Mouse (Mus musculus): ENCODE measurements around the gene Tbccd1.

DNA sequence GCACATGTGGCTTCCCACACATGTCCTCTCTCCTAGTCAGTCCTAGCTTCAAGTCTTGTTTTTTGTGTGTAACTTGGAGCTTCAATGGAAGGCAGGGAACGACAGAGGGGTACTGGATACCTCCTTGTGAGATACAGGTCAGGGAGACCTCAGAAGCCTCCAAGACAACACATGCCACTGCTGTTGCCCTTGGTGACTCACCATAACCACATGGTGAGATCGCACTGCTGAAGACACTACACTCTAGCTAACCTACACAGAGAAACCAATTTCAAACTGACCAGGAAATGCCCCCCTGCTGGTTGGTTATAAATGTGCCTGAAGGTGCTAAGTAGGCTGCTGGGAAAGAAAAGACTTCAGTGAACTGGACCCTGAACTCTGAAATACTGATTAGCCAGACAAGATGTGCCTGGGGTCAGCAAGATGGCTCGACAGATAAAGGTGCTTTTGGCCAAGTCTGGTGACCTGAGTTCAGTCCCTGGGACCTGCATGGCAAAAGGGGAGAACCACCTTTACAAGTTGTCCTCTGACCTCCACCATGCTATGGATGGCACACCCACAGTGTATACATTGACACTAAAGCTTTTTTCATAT is 24.4 kb downstream of the Tbccd1 start:
- TF ChIP-seq POLR2A (IDR thresholded peaks at IDR 0.05; ENCODE audit: borderline replicate concordance, extremely low read depth, low read depth, low read length) (no peak), CTCF (IDR thresholded peaks at IDR 0.05; ENCODE audit: insufficient read depth, low read length) (no peak)

All from lung, adult 2 months (tissue).